Mouse (Mus musculus) gastrocnemius, postnatal 10 days (tissue): ENCODE measurements around the gene Pank3. TPM values are rescaled to one million over a fixed set of nuclear protein-coding genes. Genes with fewer than 3 reads are reported as not detected.
"Not testable (repeated sequence)": the region's sequence is repeated elsewhere in the genome, so short reads cannot be mapped to it uniquely, and the experiment has no call there.

Source experiments
- DNase-seq: peaks from one replicate; pipeline ENCODE4 v3.0.0; 2021; ENCODE audit warnings: mixed read lengths
- microRNA-seq, 2 experiments: library from miRNA; unstranded; fragments of <30 nt; microRNA quantifications; one replicate each; pipeline ENCODE4 v1.2.0; 2021
- total RNA-seq, 2 experiments: library from RNA; stranded (reverse); gene quantifications; 2 replicates each; pipeline ENCODE4 v1.2.3; 2021

Gene Pank3
- total RNA-seq, 2 experiments from 2014 or later, result 21.4 to 23.3 TPM

GRCm38 (mm10) chr11:35840806-35841205, 71.5 kb downstream of the Pank3 start:
- not testable (repeated sequence) for DNase-seq

Small RNA genes lying within 50 kb of the gene (microRNA-seq; reads per million reads assigned to microRNA genes)
- 0.32 to 2.0 reads per million in 2 experiments for gene Mir103-1

Other genes starting within 250 kb of the Pank3 start
- gene Fbll1, start 29.4 kb downstream of the Pank3 start, total RNA-seq, result under 1 TPM in 1 of 2 experiments, not detected in 1; 0.16 TPM
- 10 to 100 TPM; 54.2 to 59.1 TPM for gene Rars, start 65.0 kb downstream of the Pank3 start, total RNA-seq
- under 1 TPM; 0.47 to 0.52 TPM for gene Wwc1, start 211.0 kb downstream of the Pank3 start, total RNA-seq